Mouse (Mus musculus): ENCODE measurements around the gene Hist2h2ac.
"Not testable (repeated sequence)": the region's sequence is repeated elsewhere in the genome, so short reads cannot be mapped to it uniquely, and the experiment has no call there.

The Hist2h2ac gene

DNA sequence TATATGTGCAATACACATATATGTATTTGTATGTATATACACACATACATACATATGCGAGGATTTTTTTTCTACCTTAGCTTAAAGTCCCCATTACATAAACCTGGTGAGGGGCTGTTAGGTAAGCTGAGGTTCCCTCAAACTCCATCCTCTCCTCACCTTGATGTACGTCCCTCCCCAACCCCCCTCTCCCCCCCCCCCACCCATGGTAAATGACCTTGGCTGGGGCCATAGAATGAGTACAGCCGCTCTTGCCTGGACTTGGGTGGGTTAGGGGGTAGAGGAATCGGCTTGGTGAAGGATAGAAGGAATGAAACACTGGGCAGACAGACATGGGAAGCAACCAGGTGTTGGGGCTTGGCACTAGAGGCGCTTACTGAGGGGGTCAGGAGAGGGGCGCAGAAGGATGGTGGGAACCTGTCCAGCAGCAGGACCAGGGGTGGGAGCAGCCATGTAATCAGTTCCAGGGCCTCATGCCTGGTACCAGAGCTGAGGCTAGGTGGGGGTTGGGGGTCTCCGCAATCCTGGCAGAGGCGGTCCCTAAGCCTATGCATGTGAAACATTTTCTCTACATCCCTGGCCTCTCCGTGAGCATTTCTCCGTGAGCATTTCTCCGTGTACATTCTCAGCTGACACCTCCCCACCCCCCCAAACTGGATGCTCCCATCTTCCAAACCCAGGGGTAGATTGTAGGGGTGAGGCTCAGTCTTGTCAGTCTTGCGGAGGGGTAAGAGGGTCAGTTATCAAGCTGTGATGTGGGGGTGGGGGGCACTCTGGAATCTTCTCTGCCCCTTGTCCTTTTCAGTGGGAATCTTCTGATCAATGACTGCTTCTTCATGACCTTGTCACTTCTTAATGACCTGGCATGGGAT, 38.9 kb downstream of the Hist2h2ac start:
- no peak for DNase-seq (ENCODE audit: low read depth, low spot score)

GRCm38 (mm10) chr3:96180727-96181477, 39.8 kb downstream of the Hist2h2ac start, which contains the start of gene Sv2a:
TSS of gene Sv2a (plus strand) at chr3:96181151.
- peak; percentile 86 for DNase-seq (ENCODE audit: low read depth, low spot score)

GRCm38 (mm10) chr3:96179531-96179930, 41.1 kb downstream of the Hist2h2ac start:
- no peak for DNase-seq (ENCODE audit: low read depth, low spot score)

DNA sequence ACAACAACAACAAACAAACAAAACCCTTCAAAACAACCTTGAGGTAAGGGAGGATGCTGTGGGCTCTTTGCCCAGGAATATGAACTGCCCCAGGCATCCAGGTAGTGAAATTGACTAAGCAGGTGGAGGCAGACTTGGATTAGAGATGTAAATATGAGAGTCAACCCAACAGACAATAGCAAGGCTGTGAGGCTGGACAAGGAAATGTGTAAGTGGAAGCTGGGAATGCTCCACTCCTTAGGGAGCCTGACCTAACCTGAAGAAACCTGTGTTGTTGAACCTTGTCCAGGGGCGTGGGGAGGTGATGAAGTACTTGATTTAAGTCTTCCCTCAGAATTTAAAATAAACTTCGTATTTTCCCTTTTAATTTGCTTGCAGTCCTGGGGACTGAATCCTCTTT, 41.8 kb downstream of the Hist2h2ac start:
- no peak for DNase-seq (ENCODE audit: low read depth, low spot score)

GRCm38 (mm10) chr3:96178427-96178826, 42.3 kb downstream of the Hist2h2ac start:
- no peak for DNase-seq (ENCODE audit: low read depth, low spot score)

- DNase-seq (ENCODE audit: low read depth, low spot score), result no peak
These were observed 45.4 kb downstream of the Hist2h2ac start for GRCm38 (mm10) chr3:96175251-96175650.

DNA sequence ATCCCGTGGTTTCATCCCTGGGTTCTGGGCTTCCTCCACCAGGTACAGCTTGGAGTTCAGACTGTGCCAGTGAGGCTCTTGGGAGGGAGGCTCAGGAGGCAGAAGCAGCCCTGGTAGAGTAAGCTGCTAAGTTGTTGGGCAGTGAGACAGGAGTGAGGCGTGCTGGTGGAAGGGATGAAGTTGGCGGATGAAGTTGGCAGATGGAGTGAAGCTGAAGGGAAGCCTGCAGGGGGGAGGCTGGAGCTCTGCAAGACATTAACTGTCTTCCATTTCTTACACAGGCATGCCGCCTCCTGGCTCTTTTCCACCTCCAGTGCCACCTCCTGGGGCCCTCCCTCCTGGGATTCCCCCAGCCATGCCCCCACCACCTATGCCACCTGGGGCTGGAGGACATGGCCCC, 46.6 kb downstream of the Hist2h2ac start:
- DNase-seq (ENCODE audit: low read depth, low spot score), result not testable (repeated sequence)

GRCm38 (mm10) chr3:96173185-96173584, 47.5 kb downstream of the Hist2h2ac start:
- peak; percentile 18 for DNase-seq (ENCODE audit: low read depth, low spot score)

- peak; percentile 94 for DNase-seq (ENCODE audit: low read depth, low spot score)
These were observed 48.2 kb downstream of the Hist2h2ac start, which contains the start of gene Sf3b4 for GRCm38 (mm10) chr3:96172197-96173178. TSS of gene Sf3b4 (plus strand) at chr3:96172332.

DNA sequence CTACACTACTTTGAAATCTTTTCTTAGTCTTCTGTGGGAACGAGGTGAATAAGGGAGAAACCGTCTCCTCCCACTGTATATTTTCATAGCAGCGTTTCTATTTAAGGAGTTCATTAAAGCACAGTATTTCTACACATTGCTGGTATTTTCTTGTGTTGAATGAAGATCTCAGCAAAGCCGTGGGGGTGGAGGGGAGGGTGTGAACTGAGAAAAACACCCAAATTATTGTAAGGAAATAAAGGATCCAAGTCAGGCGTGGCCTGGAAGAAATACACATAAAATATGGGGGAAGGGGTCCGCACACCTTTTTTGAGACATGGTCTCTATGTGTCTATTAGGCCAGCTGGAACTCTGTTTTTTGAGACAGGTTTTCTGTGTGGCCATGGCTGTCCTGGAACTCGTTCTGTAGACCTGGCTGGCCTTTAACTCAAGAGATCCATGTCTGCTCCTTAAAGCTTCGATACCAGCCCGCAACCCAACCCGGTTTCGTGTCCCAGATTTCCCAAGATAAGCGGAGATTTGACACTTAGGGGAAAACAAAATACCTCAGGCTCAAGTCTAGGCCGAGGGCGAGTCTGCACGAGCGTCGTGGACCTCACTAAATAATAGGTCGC, 49.0 kb downstream of the Hist2h2ac start:
- DNase-seq (ENCODE audit: low read depth, low spot score), result no peak

GRCm38 (mm10) chr3:96170976-96171545, 49.6 kb downstream of the Hist2h2ac start:
- peak; percentile 46 for DNase-seq (ENCODE audit: low read depth, low spot score)

All from A20 (cell line).